Mouse (Mus musculus) embryonic fibroblast, embryonic 13.5 days (primary cell): ENCODE measurements at regions not wholly inside any gene's neighbourhood (a gene's known extent, or its start where the extent isn't known, plus 50 kb on each side); places are given as distances from the start of the nearest gene placed in this dataset.
A peak's percentile ranks its signal among the peaks of the same experiment; 100 is the strongest.

ENCODE experiments used
- H3K27ac ChIP-seq: 2 replicates; pipeline ENCODE4 v1.5.1; 2012; ENCODE audit warnings: low read length, control low read depth, inconsistent platforms; ENCODE audit not compliant: insufficient read depth
- H3K4me1 ChIP-seq: 2 replicates; pipeline ENCODE4 v1.6.1; 2011; ENCODE audit warnings: low read length; ENCODE audit not compliant: control insufficient read depth, insufficient read depth
- H3K4me3 ChIP-seq: 2 replicates; pipeline ENCODE4 v1.5.1; 2011; ENCODE audit warnings: mild to moderate bottlenecking, control low read depth, low read length; ENCODE audit not compliant: insufficient read depth
- CTCF ChIP-seq: IDR thresholded peaks from 2 replicates; pipeline ENCODE4 v1.5.1; 2011; ENCODE audit warnings: mild to moderate bottlenecking, control low read depth, low read length, moderate library complexity, borderline replicate concordance; ENCODE audit not compliant: insufficient read depth
- POLR2A ChIP-seq: IDR thresholded peaks from 2 replicates; pipeline ENCODE4 v1.6.1; 2011; ENCODE audit warnings: low read depth, mild to moderate bottlenecking, control low read depth, low read length, moderate library complexity

- TF ChIP-seq CTCF (no peak), POLR2A (peak; percentile 43; the same call in 1 of the 2 replicates)
- Histone ChIP-seq H3K4me3 (no peak overlapping the region), H3K4me1 (peaks cover 39% of the 10 kb centered on the region), H3K27ac (peak overlapping the region; percentile 85)
These were observed 122.3 kb downstream of the Gadd45g start for GRCm38 (mm10) chr13:51968796-51969195.

- no peak overlapping the region for H3K4me3 ChIP-seq
- TF ChIP-seq CTCF = no peak
- no peak for TF ChIP-seq POLR2A
- peak overlapping the region; percentile 85 for H3K27ac ChIP-seq
- H3K4me1 ChIP-seq = peaks cover 30% of the 10 kb centered on the region
These were observed 123.6 kb downstream of the Gadd45g start for GRCm38 (mm10) chr13:51970051-51970450.

- TF ChIP-seq POLR2A = peak; percentile 41; the same call in 1 of the 2 replicates
- TF ChIP-seq CTCF = no peak
- Histone ChIP-seq H3K4me3 (no peak overlapping the region), H3K27ac (peak overlapping the region; percentile 98), H3K4me1 (peaks cover 37% of the 10 kb centered on the region)
These were observed 126.3 kb downstream of the Gadd45g start for GRCm38 (mm10) chr13:51972656-51973310.

DNA sequence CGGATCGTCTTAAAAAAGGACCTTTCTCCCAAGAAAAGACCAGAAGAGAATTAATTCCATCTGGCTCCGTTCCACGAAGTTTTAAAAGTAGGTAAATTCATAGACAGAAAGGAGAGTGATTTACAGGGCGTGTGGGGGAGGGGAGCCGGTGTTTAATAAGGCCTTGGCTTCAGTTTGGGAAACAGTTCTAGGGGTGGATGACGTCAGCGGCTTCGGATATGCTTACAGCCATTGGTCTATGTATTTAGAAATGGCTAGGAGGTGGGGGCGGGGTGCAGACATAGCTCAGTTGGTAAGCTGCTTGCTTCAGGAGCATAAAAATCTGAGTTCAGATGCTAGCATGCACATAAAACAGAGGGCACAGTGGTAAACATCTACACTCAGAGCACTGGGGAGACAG lies 127.0 kb downstream of the Gadd45g start:
- H3K27ac ChIP-seq = peak overlapping the region; percentile 98
- TF ChIP-seq CTCF (no peak), POLR2A (no peak; the same call in 1 of the 2 replicates)
- no peak overlapping the region for H3K4me3 ChIP-seq
- peaks cover 32% of the 10 kb centered on the region for H3K4me1 ChIP-seq

GRCm38 (mm10) chr13:51974101-51974500 lies 127.6 kb downstream of the Gadd45g start:
- Histone ChIP-seq H3K4me3 (no peak overlapping the region), H3K4me1 (peaks cover 29% of the 10 kb centered on the region), H3K27ac (peak overlapping the region; percentile 98)
- no peak for TF ChIP-seq POLR2A
- no peak for TF ChIP-seq CTCF

DNA sequence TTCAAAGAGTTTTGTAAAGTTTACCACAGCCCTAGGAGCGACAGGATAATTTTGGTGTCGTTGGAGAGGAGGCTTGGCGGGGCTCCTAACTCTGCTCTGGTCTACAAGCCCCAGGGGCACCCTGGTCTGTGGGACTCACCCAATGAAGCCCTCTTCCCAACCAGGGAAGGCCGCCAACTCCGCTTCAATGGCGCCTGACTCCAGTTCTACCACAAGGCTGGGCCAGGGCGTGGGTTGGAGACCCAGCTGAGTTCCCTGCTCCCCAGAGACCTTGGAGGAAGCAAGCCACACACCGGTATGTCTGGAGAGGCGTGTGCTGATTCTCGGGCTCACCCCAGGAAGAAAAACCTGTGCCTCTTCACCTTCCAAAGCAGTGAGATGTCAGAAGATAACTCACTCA lies 128.9 kb downstream of the Gadd45g start:
- peak overlapping the region; percentile 93 for H3K27ac ChIP-seq
- peaks cover 20% of the 10 kb centered on the region for H3K4me1 ChIP-seq
- TF ChIP-seq CTCF (no peak), POLR2A (no peak)
- H3K4me3 ChIP-seq = no peak overlapping the region

DNA sequence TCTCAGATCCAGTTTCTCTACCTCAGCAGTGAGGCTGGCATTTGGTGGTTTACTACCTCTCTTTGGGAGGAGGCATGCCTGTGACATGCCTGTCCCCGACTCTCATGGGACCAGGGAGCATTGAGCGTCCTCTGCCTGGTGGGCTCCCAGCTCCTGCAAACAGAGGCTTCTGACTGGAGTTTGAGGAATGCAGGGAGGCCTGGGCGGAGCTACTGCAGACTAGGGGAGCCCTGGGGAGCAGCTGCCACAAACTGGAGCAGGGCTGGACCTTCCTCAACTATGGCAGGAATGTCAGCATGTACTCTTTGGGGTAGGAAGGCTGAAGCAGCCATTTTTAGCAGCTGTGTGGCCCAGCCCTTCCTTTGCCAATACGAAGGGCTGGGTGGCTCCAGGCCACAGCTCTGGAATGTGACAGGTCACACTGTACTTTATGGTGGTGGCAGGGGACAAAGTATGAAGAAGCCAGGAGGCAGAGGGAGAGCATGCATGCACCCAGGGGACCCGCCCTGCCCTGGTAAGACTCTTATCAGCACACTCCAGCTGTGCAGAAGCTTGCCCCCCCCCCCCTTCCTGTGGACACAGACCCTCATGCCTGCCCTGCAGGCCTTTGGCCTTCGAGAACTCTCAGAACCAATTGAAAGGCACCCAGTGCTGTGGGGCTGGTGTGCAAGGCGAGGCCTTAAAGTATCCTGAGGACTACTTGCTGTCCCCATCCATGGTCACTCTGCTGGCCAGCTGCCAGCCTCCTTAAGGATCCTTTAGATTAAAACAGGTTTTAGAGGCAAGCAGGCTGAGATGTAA lies 129.5 kb downstream of the Gadd45g start:
- Histone ChIP-seq H3K4me1 (peaks cover 20% of the 10 kb centered on the region), H3K4me3 (no peak overlapping the region), H3K27ac (peak overlapping the region; percentile 93)
- peak; percentile 55 for TF ChIP-seq POLR2A
- no peak for TF ChIP-seq CTCF

DNA sequence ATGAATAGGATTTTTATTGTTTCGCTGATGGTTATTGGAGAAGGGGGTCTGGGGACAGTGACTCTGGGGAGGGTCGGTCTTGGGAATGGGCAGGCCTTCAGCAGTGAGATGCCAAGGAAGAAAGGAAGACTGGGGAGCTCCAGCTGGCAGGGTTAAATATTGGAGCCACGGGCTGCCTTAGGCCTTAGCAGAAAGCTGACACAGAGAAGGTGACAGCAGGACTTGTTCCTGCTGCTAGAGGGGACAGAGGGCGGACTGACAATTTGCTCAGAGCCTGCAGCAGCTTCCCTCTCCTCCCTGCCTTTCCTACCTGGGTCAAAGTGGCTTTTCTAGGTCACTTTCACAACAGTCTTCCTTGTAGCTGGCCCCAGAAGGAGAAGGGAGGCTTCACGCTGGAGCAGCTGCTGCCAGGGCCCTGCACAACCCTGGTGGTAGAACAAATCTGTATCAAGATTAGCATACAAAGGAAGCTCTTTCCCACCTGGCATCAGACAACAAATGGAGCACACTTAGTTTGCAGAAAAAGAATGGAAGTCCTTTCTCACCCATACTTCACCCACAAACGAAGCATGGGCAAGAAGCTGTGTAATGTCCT lies 130.2 kb downstream of the Gadd45g start:
- Histone ChIP-seq H3K4me1 (peaks cover 20% of the 10 kb centered on the region), H3K27ac (peak overlapping the region; percentile 93), H3K4me3 (no peak overlapping the region)
- TF ChIP-seq CTCF (no peak), POLR2A (no peak)

DNA sequence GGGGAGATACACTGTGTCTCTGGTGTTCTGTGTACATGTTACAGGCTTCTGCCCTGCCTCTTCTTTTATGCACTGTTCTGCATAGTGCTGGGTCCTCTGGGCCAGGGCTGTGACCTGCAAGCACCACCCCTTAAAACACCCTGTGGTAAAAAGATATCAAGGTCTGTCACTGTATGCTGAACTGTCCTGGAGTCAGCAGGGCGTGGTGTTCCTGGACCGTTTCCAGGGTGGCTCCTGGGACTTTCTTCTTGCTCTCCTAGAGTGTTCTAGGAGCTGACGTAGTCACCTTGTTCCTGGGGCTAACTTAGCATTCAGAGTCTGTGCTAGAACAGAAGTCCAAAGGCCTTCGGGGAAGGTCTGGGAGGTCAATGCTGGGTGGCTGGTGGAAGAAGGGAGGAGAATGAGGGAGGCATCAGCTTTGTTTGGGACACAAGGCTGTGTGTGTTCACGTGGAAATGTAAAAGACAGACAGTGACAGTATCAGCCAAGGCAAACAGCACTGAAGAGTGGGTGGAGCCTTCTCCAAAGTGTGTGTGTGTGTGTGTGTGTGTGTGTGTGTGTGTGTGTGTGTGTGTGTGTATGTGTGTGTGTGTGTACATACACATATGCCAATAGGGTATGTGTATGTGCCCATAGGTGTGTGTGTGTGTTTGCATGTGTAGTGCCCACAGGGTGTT lies 133.0 kb downstream of the Gadd45g start:
- Histone ChIP-seq H3K4me3 (no peak overlapping the region), H3K27ac (no peak overlapping the region), H3K4me1 (peaks cover 9% of the 10 kb centered on the region; the same call in 1 of the 2 replicates)
- TF ChIP-seq CTCF = no peak
- no peak for TF ChIP-seq POLR2A

GRCm38 (mm10) chr13:51980344-51980743 lies 133.9 kb downstream of the Gadd45g start:
- Histone ChIP-seq H3K27ac (no peak overlapping the region), H3K4me1 (peaks cover 7% of the 10 kb centered on the region; the same call in 1 of the 2 replicates), H3K4me3 (no peak overlapping the region)
- no peak for TF ChIP-seq CTCF
- no peak for TF ChIP-seq POLR2A
